Mouse (Mus musculus): ENCODE data around the gene Gm20388.

Gm20388 gene

DNA sequence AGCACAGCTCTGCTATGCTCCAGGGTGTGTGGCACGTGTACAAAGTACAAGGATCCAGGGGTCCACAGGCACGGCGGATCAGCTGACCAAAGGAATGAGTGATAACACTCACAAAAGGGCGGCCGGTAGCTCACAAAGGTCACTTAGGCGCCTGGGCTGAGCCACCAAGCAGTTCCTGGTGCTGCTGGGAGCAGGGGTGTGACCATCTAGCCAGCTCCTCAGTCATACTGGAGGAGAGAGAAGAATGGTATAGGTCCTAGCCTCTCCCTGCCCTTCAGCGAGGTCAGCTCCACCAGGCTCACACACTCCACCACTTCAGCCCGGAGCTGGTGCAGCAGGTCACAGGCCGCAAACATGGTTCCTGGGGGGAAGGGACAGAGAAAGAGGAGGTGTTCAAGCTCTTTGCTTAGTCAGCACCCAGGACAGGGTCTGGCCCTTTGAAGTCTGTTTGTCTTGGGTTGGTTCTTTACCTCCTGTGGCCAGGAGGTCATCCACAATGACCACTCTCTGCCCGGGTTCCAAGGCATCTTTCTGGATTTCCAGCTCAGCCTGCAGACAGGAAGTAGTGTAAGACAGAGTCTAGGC is 2664.1 kb downstream of the Gm20388 start:
- DNase-seq, result no peak

DNA sequence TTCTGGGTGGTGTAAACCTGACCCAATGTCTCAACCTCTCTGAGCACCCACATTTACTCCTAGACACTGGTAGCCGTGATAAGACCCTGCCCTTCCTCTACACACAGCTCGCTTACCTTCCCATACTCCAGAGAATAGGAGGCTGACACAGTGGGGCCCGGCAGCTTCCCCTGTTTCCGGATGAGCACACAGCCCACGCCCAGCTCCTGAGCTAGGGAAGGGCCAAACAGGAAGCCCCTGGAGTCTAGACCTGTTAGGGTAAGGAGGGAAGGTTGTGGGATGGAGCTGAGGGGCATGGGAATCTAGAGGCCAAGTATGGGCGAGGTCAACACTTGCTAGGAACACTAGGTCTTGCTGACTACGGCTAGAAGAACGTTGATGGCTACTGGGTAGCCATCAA is 2664.6 kb downstream of the Gm20388 start:
- no peak for DNase-seq

DNA sequence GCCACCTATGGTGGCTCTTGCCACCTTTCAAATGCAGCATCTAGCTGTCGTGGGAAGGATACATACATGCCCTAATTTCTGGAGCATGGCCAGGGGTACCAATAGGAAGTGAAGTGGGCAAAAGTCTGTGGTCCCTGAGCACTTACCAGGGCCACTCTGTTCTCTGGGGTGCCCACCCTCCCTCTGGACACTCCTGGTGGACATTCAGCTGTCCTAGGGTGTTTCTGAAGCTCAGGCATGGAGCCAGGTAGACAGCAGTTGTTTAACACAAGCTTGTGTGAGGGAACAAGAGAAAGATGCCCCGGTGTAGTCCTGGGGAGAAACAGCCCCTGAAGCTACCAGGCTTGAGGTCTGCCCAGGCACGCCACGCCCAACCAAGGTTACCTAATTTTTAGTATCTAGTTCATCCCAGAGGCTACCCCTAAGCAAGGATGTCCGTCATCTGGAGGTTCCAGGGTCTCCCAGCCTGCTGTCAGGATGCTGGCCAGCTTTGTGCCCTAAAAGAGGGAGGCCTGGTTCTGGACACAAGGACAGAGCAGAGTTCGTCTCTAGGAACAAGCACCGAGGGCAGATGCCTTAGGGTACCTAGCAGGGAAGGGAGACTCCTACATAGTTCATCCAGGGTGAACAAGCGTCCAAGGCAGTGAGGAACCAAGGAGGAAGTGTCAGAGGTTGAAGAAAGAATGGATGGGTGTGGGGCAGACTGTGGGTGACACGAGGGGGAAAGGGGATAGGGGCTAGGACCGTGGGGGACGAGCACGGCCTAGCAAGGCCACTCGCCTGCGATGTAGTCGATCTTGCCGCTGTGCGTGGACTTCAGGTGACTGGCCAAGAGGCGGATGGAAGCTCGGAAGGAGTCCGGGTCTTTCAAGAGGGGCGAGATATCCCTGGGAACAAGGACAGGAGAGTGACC is 2665.3 kb downstream of the Gm20388 start:
- DNase-seq, result no peak

DNA sequence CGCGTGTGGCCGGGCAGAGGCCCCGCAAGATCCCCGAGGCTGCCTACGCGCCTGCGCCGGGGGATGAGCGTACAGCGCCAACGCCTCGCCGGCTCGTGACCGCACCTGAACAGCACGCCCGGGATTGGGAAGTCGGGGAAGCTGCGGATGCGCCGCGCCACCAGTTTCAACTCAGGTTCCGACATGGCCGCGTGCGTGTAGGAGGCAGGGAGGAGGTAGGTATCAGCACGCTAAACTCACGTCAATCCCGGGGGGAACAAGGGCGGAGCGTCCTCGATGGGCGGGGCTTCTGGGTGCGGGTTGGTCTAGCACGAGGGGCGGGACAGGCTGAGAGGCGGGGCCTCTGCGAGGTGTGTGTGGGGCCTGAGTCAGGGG is 2666.0 kb downstream of the Gm20388 start, which contains the start of gene Aprt:
Aprt (minus strand) TSS at position 262 of the 375 bp plus-strand sequence.
- peak; percentile 96 for DNase-seq

DNA sequence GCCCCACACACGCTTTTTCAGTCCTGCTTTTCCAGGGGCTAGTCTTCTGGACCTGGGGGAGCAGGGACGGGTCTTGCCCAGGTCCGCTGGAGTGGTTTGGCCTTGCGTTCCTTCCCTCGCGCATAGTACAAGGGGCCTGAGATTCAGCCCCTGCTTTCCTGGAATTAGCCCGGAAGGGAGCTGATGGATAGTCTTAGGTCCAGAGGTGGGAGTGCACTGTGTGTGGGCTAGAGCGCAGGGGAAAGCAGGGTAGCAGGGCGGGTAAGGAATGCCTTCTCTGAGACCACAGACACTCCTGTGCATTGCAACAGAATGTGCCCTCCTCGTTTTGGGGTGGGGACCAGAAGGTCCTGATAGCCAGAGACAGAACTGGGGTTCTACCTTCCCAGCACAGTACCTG is 2666.5 kb downstream of the Gm20388 start:
- DNase-seq, result no peak

DNA sequence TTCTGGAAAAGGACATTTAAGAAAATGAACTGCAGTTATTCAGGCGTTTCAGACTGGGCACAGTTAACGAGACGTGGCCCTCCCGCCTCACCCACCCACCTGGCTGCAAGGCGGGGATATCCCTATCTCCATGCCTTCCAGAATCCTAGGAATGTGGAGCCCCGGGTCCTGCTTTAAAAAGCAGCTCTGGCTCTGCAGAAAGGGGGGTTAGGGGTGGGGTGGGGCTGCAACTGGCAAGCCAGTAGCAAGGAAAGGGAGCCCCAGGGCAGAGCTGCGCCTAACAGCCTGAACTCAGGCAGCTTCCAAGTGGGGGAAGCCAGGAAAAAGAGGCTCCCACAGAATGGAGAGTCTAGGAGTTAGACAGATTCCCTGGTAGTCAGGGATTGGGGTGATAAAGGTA is 2668.6 kb downstream of the Gm20388 start:
- peak; percentile 41 for DNase-seq

DNA sequence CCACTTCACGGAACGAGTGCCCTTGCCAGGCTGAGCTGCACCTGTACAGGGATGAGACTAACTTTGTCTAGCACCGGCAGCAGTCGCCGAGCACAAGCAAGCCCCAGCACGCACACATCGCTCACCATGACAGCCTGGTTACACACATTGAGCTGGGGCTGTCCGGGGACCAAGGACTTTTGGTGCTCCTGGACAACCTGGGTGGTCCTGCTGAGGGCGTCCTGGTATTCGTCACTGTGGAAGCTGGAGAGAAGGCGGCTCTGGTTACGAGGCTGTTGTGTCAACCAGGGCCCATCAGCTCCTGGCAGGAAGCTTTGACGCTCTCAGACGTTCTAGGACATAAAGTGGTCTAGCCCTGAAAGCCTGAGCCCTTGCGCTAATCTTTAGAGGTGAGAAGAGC is 2670.3 kb downstream of the Gm20388 start:
- no peak for DNase-seq

DNA sequence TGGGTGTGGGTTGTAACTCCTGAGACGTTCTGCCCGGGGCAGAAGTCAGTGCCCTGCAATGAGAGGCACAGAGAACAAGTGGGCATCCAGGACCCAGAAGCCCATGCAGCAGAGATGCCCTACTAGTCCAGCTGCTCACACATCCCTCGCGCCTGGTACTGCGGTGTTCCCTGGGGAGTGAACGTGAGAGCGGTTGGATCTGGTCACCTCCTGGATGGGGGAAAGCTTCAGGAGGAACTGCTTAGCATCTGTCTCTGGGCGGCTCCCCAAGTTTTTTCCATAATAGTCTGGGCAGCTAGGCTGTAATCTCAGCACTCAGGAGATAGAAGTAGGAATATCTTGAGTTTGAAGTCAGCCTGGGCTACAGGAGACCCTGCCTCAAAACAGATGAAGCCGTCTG is 2674.3 kb downstream of the Gm20388 start:
- DNase-seq, result no peak

DNA sequence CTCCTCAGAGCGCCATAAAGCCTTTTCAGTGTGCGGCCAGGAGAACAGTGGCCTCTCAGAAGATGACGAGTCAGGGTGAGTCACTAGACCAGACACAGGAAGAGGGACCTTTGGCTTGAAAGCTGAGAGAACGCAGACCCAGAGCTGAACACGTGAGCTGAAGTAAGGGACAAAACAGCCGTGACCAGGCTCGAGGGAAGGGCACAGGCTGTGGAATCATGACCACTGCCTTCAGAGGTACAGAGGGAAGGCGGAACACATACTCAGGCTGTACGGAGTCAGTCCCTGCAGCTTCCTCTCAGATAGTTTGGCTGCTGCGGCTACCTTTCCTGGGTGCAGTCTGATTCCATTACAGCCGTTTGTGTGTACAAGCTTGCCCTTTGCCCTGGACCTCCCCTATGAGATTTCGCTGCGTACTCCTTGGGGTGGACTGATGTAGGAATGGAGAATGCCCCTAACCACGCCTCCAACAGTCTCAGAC is 2674.8 kb downstream of the Gm20388 start:
- no peak for DNase-seq

DNA sequence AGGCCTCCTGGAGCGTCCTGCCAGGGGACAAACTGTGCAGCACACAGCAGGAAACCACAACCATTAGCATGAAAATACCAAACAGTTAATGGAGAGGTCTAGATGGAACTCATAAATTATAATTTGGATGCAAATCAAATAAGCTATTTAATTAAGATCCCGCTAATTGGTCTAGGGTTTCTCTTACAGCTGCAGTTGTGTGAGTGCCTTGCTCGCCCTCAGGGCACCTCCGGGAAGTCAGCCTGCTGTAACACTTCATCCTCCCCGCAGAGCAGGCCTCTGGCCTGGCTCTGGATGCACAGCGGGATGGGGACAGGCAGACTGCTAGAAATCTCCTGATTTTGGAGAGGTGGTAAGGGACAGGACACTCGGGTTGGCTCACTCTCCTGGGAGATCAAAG is 2675.5 kb downstream of the Gm20388 start:
- no peak for DNase-seq

DNA sequence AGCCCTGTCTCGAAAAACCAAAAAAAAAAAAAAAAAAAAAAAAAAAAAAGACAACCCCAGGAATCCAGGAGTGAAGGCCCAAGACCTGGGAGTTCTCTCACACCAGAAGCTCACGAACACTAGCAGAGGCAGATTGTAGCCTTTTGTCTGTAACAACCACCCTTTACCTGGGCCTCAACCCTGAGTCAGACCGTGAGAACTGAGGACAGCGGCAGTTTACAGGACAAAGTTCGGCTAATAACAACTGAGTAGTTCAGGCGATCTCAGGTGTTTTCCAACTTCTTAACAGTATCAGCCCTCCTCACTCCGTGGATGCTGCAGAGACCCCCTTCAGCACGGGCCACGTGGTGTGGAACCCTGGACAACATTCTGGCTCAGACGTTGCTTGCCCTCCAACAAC is 2676.1 kb downstream of the Gm20388 start:
- DNase-seq, result no peak

DNA sequence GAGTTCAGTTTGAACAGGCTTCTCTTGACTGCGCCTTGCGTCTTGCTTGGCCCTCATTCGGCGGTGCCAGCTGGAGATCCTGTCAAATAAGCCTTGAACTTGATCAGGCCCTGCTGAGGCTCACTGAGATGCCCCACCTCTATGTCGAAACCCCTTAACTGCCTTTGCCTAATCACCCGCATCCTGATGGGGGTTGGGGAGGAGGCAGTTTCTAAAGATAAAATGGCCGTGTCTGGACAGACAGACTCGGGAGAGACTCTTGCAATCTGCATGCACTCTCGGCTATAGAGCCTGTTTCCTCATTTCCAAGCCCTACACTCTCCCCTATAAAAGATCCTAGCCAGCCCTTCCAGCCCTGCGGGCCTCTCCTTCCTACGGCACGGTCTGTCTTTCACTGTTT is 2682.6 kb downstream of the Gm20388 start:
- no peak for DNase-seq

DNA sequence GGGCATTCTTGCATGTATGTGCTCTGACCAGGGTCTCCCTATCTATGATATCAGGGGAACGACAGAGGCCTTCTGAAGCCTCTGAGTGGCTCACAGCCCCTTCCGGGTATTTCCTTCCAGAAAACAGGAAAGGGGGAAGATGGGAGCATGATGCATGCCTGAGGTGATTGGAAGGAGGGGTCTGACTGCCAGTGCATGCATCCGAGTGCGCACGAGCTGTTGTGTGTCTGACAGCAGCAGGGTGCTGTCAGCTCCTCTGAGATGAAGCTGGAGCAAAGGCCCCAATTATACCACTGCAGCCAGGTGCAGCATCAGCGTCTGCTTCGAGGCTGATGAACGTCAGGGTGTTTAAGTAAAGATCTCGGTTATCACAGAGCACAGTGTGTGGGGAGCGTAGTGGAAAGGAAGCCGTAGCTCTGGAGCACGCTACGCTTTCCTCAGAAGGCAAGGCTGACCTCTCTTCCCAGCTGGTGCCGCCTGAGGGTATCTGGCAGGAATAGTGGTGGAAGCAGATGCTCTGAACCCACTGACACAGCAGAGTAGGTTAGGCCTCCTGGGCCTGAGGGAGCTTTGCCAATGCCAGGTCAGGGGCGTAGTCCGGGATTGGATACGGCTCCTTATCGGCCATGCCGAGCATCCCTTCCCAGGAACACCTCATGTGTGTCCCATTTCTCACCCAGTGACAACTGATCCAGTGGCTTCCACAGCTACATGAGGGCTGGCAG is 2683.3 kb downstream of the Gm20388 start:
- DNase-seq, result no peak

DNA sequence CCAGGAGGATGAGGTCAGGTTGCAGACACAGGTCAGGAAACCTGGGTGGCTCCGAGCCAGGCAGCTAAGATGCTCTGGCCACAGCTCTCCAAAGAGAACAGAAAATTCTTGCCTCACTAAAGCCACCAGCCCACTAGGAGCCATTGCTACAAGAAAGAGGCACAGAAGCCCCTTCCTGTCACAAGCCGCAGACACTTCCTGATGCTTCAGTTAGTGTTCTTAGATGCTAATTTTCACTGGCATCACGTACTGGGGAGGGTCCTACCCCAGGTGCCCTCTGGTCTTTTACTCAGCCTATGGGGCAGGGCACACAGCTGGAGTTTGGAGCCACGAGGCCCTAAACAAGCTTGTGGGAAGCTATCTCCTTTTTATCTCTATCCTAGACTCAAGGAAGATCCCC is 2685.4 kb downstream of the Gm20388 start:
- DNase-seq, result no peak

DNA sequence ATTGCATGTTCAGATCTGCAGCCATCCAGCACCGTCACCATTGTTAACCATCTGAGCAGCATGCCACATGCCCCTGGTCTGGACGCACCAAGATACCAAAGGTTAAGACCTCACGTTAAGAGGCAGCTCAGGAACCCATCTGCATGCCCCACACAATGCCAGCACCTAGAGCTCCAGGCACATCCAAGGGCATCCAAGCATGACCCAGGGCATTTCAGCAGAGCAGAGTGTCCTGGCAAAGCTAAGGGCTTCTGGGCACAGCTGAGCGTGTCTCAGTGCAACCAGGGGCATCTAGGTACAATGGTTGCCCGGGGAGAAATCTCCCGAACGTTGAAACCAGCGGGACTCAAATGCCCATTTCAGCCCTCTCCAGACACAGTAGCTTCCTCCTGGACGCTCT is 2690.0 kb downstream of the Gm20388 start:
- DNase-seq, result no peak

DNA sequence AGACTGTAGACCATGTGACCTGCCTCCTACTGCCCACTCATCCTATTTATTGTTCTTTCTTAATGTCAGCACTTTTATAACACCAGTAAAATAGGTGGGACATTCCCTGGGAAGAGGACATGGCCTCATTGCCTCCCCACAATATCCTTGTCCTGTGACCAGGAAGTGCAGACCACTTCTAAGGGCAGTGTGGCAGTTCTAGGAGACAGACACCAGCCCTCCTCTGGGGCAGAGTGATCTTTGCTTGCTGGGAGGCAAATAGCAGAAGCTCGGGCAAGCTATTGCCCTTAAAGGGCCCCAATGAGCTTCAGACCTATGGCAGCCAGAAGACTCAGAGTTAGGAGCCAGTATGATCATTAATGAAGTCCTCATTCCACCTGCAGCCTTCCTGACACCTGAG is 2694.0 kb downstream of the Gm20388 start:
- DNase-seq, result no peak

DNA sequence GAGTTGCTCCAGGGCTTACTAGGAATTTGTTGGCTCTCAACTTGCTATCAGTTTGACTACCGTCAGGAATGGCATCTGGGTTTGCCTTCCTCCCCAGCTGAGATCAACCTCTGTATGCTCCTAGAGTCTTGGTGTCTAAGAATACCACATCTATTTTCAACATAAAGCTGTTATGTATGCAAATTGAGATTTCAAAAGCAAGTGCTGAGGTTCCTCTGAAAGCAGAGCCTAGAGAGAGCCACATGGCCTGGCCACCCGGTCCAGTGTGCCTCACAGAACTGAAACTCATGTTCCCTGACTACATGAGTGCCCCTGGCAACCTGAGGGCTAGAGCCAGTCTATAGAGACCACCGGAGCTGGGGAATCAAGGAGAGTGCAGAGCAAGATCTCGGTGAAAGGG is 2694.7 kb downstream of the Gm20388 start:
- DNase-seq, result no peak

DNA sequence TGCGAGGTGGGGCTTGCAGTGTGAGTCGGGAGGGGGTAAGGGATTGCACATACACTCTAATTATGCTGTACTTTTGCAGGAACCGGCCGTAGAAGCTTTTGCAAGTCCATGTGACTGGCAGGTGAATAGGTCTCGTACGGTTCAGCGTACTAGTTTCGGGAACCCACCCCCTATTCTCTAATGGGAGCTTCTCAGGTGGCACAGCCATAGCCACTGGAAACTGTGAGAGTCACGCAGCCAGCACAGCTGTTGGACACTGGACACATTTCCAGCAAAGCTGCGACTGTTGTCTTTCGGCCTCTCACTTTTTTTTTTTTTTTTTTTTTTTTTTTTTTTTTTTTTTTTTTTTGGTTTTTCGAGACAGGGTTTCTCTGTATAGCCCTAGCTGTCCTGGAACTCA is 2696.2 kb downstream of the Gm20388 start:
- no peak for DNase-seq

DNA sequence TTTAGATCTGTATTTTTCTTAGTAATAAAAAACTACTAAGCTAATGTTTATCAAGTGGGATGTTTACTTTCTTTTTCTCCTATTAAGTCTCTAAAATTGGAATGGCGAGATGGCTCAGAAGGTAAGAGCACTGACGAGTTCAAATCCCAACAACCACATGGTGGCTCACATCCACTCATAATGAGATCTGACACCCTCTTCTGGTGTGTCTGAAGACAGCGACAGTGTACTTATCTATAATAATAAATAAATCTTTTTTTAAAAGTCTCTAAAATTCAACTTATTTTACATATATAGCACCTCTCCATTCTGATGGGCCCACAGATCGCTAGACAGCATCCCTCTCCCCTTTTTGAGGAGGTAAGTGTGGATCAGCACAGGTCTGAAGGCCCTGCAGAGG is 2699.6 kb downstream of the Gm20388 start:
- no peak for DNase-seq

DNA sequence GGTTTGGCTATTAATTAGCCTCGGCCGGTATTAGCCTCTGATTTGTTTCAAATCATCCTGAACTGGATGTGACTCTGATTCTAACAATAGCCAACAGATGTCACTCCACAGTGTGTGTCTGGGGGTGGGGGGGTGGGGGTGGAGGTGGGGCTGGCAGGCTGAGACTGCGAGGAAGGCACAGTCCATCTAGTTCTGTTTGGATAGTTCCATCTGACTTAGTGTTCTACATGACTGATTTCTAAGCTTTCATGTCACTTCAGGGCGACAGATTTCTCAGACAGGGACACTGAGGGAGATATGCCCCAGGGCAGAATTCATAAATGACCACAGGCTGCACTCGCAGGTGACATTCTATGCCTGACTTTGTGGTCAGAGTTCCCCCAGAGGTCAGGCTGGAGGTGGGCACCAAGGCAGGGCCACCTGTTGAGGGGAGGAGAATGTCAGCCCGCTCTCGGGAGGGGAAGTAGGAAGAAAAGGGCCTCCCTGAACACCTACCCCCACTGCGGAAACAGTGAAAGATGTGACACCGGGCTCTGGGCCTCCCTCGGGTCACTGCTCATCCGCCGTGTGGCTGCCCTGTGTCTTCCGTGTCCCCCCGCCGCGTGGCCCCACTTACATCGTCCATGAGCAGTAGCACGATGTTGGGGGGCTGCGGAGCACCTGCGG is 2700.1 kb downstream of the Gm20388 start:
- no peak for DNase-seq

DNA sequence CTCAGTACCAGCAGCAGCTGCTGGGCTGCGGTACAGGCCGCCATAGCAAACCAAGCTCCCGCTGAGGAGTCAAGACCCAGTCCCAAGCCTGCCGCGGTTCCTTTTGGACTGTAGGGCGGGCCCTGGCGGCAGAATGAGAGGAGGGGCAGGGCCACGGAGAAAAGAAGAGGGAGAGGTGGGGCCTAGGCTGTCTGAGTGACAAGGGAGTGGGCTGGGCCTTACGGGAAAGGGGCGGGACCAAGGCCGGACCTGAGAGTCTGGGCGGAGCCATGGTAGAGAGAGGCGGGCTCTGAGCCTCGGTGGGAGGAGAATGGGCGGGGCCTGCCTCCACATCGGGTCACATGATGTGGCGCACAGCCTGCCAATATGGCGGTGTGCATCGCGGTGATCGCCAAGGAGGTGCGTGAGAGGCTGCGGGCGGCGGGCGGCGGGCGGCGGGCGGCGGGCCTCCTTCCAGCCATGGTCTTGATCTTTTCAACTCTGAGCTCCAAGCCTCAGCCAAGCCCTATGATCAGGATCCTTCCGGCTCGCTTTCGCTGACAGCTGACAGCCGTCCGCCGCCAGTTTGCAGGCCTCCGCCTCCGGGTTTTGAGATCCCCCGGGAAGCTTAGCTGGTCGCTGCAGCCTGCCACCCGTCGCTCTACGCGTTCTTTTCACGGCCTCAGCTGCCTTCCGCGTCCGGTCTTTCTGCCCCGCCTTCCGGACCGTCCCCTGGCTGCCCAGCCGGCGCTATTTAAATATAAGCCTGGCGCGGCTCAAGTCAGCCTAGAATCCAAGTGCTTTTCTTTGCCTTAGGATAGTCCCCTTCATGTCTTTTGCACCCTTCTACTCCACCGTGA is 2700.9 kb downstream of the Gm20388 start, which contains the start of the genes Galns and Trappc2l:
Galns (minus strand) TSS at position 169 of the 839 bp plus-strand sequence.
Trappc2l (plus strand) TSS at position 346 of the 839 bp plus-strand sequence.
- DNase-seq, result peak; percentile 98
